Mouse (Mus musculus): ENCODE results near the gene Trib2. TPM values are rescaled to one million over a fixed set of nuclear protein-coding genes. Genes with fewer than 3 reads are reported as not detected.

Trib2 gene
- polyA plus RNA-seq (2012; rRNA removed) = 1.2 and 2.5 TPM in 2 replicates

DNA sequence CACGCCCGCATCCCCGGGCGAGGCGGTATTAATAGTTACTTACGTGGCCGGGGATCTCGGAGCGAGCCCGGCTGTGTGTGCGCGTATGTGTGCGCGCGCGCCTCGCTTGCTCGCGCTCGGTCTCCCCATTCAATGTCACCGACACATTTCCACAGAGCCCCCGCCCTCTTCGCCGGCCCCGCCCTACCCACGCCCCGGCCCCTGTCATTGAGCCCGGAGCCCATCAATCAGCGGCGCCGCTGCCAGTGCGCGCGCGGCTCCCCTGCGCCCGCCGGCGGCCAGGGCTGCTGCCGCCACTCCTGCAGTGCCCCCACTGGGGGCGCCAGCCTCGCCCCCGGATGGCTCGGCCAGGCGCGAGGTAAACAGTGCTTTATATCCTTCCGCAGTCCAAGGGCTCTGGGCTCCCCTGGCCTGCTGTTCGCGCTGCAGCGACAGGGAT, at the start of gene Trib2:
Trib2 (minus strand) TSS at position 183 of the 439 bp plus-strand sequence.
- peak; percentile 34; the same call in 1 of the 2 replicates for TF ChIP-seq POLR2A (IDR thresholded peaks at IDR 0.05; ENCODE audit: low read depth, low read length)
- TF ChIP-seq CTCF (IDR thresholded peaks at IDR 0.05; ENCODE audit: extremely low read depth, insufficient read length, insufficient replicate concordance, low read depth, low read length) = peak; percentile 37; the same call in 1 of the 2 replicates
- Histone ChIP-seq H3K27ac (ENCODE audit: insufficient read depth, low read depth, low read length) (peak within 1 kb of the TSS; percentile 72), H3K27me3 (ENCODE audit: control insufficient read depth, insufficient read depth, low read length) (no peaks in the 10 kb centered on the region), H3K4me3 (ENCODE audit: low read depth, low read length) (peak within 1 kb of the TSS; percentile 78), H3K36me3 (ENCODE audit: control insufficient read depth, insufficient read depth, low read length) (no peaks in the 10 kb centered on the region), H3K4me1 (ENCODE audit: control insufficient read depth, insufficient read depth, insufficient read length, low read length) (no peaks in the 10 kb centered on the region)
- WGBS = 1% methylated on average over 50 of the region's 50 CpGs

DNA sequence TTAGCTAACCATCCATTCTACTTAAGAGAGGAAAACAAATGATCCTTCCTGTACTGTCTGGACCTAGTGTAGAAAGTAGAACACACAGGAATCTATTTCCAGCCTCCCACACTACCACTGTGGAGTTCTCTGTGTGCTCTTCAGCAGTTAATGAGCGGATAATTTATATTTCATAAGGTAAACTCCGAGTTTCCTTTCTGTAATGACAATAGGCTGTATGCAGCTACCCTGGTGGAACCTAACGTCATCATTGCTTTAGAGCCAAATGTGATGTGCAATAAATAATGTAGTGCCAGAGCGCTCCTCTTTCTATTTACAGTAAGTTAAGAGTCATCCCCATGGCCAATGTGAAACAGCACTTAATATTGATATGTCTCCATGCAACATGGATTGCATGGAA, 41.3 kb upstream of the Trib2 start:
- no peaks in the 10 kb centered on the region for H3K4me1 ChIP-seq (ENCODE audit: control insufficient read depth, insufficient read depth, insufficient read length, low read length)
- 76% methylated on average over 4 of the region's 4 CpGs for WGBS
- H3K27me3 ChIP-seq (ENCODE audit: control insufficient read depth, insufficient read depth, low read length) = no peaks in the 10 kb centered on the region
- TF ChIP-seq POLR2A (IDR thresholded peaks at IDR 0.05; ENCODE audit: low read depth, low read length) (no peak), CTCF (IDR thresholded peaks at IDR 0.05; ENCODE audit: extremely low read depth, insufficient read length, insufficient replicate concordance, low read depth, low read length) (no peak)
- no peak overlapping the region for H3K27ac ChIP-seq (ENCODE audit: insufficient read depth, low read depth, low read length)
- no peak overlapping the region for H3K4me3 ChIP-seq (ENCODE audit: low read depth, low read length)
- no peaks in the 10 kb centered on the region for H3K36me3 ChIP-seq (ENCODE audit: control insufficient read depth, insufficient read depth, low read length)

GRCm38 (mm10) chr12:15855891-15856290, 39.2 kb upstream of the Trib2 start:
- TF ChIP-seq POLR2A (IDR thresholded peaks at IDR 0.05; ENCODE audit: low read depth, low read length) (no peak), CTCF (IDR thresholded peaks at IDR 0.05; ENCODE audit: extremely low read depth, insufficient read length, insufficient replicate concordance, low read depth, low read length) (no peak)
- no peaks in the 10 kb centered on the region for H3K36me3 ChIP-seq (ENCODE audit: control insufficient read depth, insufficient read depth, low read length)
- H3K4me1 ChIP-seq (ENCODE audit: control insufficient read depth, insufficient read depth, insufficient read length, low read length) = no peaks in the 10 kb centered on the region
- H3K4me3 ChIP-seq (ENCODE audit: low read depth, low read length) = no peak overlapping the region
- WGBS = 79% methylated on average over 5 of the region's 5 CpGs
- no peak overlapping the region for H3K27ac ChIP-seq (ENCODE audit: insufficient read depth, low read depth, low read length)
- H3K27me3 ChIP-seq (ENCODE audit: control insufficient read depth, insufficient read depth, low read length) = no peaks in the 10 kb centered on the region

DNA sequence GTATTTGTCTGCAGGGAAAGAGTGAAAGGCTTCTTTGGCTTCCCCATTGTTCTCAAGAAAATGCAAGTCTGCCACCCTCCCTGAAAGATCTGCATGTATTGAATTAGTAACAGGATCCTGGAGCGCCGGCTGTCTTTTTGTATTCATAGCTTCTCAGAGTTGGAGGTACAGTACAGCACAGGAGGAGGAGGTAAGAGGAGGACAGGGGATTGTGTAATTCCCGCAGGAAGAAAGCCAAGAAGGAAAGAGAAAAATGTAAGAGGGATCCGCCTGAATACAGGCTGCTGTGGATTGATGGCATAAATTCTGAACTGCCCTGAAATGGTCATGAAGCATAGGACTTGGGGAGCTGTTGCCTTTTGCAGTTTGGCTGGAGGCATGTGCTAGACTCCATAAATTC, 36.1 kb upstream of the Trib2 start:
- Histone ChIP-seq H3K36me3 (ENCODE audit: control insufficient read depth, insufficient read depth, low read length) (no peaks in the 10 kb centered on the region), H3K27me3 (ENCODE audit: control insufficient read depth, insufficient read depth, low read length) (no peaks in the 10 kb centered on the region), H3K4me3 (ENCODE audit: low read depth, low read length) (no peak overlapping the region), H3K4me1 (ENCODE audit: control insufficient read depth, insufficient read depth, insufficient read length, low read length) (no peaks in the 10 kb centered on the region), H3K27ac (ENCODE audit: insufficient read depth, low read depth, low read length) (no peak overlapping the region)
- WGBS = 61% methylated on average over 4 of the region's 4 CpGs
- TF ChIP-seq CTCF (IDR thresholded peaks at IDR 0.05; ENCODE audit: extremely low read depth, insufficient read length, insufficient replicate concordance, low read depth, low read length) = no peak
- no peak for TF ChIP-seq POLR2A (IDR thresholded peaks at IDR 0.05; ENCODE audit: low read depth, low read length)

DNA sequence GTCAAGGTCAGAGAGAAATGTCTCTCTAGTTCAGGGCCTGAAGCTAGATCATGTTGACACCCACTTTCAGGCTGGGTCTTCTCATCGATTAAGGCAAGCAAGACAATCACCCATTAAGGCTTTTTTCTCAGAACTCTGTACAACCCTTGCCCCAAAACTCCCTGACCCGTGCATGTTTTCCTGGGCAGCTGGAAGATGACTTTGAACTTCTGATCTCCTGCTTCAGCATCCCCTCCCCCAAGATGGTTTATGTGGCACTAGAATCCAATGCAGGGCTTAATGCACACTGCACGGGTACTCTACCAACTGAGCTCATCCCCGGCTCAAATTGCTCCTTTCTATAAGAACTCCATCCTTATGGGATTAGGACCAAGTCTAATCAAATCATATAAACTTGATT, 35.3 kb upstream of the Trib2 start:
- Histone ChIP-seq H3K27me3 (ENCODE audit: control insufficient read depth, insufficient read depth, low read length) (no peaks in the 10 kb centered on the region), H3K4me1 (ENCODE audit: control insufficient read depth, insufficient read depth, insufficient read length, low read length) (no peaks in the 10 kb centered on the region), H3K4me3 (ENCODE audit: low read depth, low read length) (no peak overlapping the region), H3K27ac (ENCODE audit: insufficient read depth, low read depth, low read length) (no peak overlapping the region), H3K36me3 (ENCODE audit: control insufficient read depth, insufficient read depth, low read length) (no peaks in the 10 kb centered on the region)
- 83% methylated on average over 4 of the region's 4 CpGs for WGBS
- TF ChIP-seq POLR2A (IDR thresholded peaks at IDR 0.05; ENCODE audit: low read depth, low read length) (no peak), CTCF (IDR thresholded peaks at IDR 0.05; ENCODE audit: extremely low read depth, insufficient read length, insufficient replicate concordance, low read depth, low read length) (no peak)

DNA sequence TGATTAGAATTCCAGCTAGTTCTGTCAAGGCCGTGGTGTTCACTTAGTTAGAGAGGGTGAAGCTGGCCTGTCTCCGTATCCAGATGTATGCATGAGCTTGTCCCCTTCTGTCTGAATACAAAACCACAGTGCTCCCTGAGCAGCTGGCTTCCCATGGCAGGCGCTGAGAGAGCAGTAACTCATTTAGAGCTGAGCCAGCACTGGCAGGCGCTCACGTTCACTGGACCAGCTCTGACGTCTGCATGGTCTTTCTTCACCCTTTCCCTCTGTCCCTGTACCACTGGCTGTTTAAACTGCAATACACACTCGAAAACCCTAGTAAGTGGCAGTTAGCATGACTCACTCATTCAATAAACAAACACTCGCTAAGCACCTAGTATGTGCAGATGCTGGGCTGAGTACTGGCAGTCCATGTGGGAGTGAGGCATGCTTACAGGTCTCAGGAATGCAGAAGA, 33.7 kb upstream of the Trib2 start:
- H3K4me1 ChIP-seq (ENCODE audit: control insufficient read depth, insufficient read depth, insufficient read length, low read length) = no peaks in the 10 kb centered on the region
- 56% methylated on average over 8 of the region's 8 CpGs for WGBS
- H3K27me3 ChIP-seq (ENCODE audit: control insufficient read depth, insufficient read depth, low read length) = no peaks in the 10 kb centered on the region
- no peaks in the 10 kb centered on the region for H3K36me3 ChIP-seq (ENCODE audit: control insufficient read depth, insufficient read depth, low read length)
- TF ChIP-seq CTCF (IDR thresholded peaks at IDR 0.05; ENCODE audit: extremely low read depth, insufficient read length, insufficient replicate concordance, low read depth, low read length) (no peak), POLR2A (IDR thresholded peaks at IDR 0.05; ENCODE audit: low read depth, low read length) (no peak)
- H3K27ac ChIP-seq (ENCODE audit: insufficient read depth, low read depth, low read length) = no peak overlapping the region
- H3K4me3 ChIP-seq (ENCODE audit: low read depth, low read length) = no peak overlapping the region

DNA sequence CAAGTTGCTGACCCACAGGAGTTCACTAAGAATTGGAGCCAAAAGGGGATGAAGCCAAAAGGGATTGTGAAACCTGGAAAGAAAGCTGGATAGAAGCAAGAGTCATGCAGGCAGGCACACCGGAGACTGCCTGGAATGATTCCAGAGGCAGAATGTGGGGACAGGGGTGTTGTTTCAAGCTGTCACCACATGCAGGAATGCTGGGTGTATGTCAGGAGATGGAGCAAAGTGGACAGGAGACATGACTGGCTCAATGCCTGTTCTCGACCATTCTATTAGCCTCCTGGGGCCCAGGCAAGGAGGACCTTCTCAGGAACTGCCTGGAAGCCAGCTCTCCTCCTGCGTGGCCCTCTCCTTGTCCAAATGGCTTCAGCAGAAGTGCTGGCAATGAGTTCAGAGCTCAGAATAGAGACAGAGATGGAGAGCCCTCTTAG, 33.2 kb upstream of the Trib2 start:
- no peaks in the 10 kb centered on the region for H3K36me3 ChIP-seq (ENCODE audit: control insufficient read depth, insufficient read depth, low read length)
- H3K4me1 ChIP-seq (ENCODE audit: control insufficient read depth, insufficient read depth, insufficient read length, low read length) = no peaks in the 10 kb centered on the region
- no peaks in the 10 kb centered on the region for H3K27me3 ChIP-seq (ENCODE audit: control insufficient read depth, insufficient read depth, low read length)
- TF ChIP-seq POLR2A (IDR thresholded peaks at IDR 0.05; ENCODE audit: low read depth, low read length) = no peak
- no peak for TF ChIP-seq CTCF (IDR thresholded peaks at IDR 0.05; ENCODE audit: extremely low read depth, insufficient read length, insufficient replicate concordance, low read depth, low read length)
- H3K4me3 ChIP-seq (ENCODE audit: low read depth, low read length) = no peak overlapping the region
- 58% methylated on average over 3 of the region's 3 CpGs for WGBS
- H3K27ac ChIP-seq (ENCODE audit: insufficient read depth, low read depth, low read length) = no peak overlapping the region

Data from small intestine, adult 2 months (tissue).